Mouse (Mus musculus): ENCODE measurements around the gene Cgn. TPM values are rescaled to one million over a fixed set of nuclear protein-coding genes. Genes with fewer than 3 reads are reported as not detected.

Gene Cgn
- polyA plus RNA-seq (2014; fragmentation: Nextera tagmentation; extraction: Ambion mirVana), result 3.7 and 4.8 TPM in 2 replicates

- Histone ChIP-seq H3K9ac (ENCODE audit: low read length) (peak within 1 kb of the TSS; percentile 70), H3K4me1 (ENCODE audit: control insufficient read depth, insufficient read depth, low read length) (peaks cover 10% of the 10 kb centered on the region; the same call in 1 of the 2 replicates), H3K4me3 (ENCODE audit: low read depth, low read length) (peak within 1 kb of the TSS; percentile 43), H3K9me3 (ENCODE audit: control insufficient read depth, low read length) (no peaks in the 10 kb centered on the region), H3K27ac (replicated peaks; ENCODE audit: low read depth, low read length) (no peak within 1 kb of the TSS), H3K36me3 (ENCODE audit: control insufficient read depth, insufficient read depth, low read length) (no peaks in the 10 kb centered on the region), H3K4me2 (ENCODE audit: low read depth, severe bottlenecking) (peak within 1 kb of the TSS; percentile 93), H3K27me3 (ENCODE audit: control insufficient read depth, insufficient read depth, low read length) (no peaks in the 10 kb centered on the region)
- DNase-seq (ENCODE audit: low spot score) (peak; percentile 97), ATAC-seq (ENCODE audit: insufficient number of reproducible peaks, low FRiP score, low TSS enrichment, low read depth) (peak; percentile 91)
- under 1% methylated on average over 34 of the region's 35 CpGs for whole genome bisulfite sequencing
Observed at GRCm38 (mm10) chr3:94786367-94786835, at the start of gene Cgn. Cgn (minus strand) TSS chr3:94786492.

DNA sequence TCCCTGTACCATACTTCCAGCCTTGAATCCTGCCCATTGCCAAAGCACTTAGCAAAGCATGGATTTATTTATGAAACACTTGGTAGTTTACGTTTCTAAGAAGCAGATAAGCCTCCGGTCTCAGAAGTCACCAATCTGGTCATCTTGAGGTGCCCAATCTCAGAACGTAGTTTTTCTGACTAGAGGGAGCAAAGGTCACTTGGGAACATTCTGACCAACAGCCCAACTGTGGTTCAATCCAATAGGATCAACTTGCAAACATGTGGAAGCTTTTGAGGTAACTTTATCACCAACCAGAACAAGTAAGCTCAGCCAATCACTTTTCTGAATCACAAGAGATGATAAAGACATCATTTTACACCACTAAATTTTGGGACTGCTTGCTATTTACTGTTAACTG is 49.1 kb upstream of the Cgn start:
- Histone ChIP-seq H3K4me2 (ENCODE audit: low read depth, severe bottlenecking) (no peak overlapping the region), H3K36me3 (ENCODE audit: control insufficient read depth, insufficient read depth, low read length) (no peaks in the 10 kb centered on the region), H3K27me3 (ENCODE audit: control insufficient read depth, insufficient read depth, low read length) (no peaks in the 10 kb centered on the region), H3K9ac (ENCODE audit: low read length) (no peak overlapping the region), H3K4me3 (ENCODE audit: low read depth, low read length) (no peak overlapping the region), H3K27ac (replicated peaks; ENCODE audit: low read depth, low read length) (no peak overlapping the region), H3K9me3 (ENCODE audit: control insufficient read depth, low read length) (no peaks in the 10 kb centered on the region), H3K4me1 (ENCODE audit: control insufficient read depth, insufficient read depth, low read length) (0 out of 2 replicates have a peak, but pooled peaks cover 5% of the 10 kb centered on the region)
- WGBS, result 83% methylated on average over 3 of the region's 3 CpGs
- ATAC-seq (ENCODE audit: insufficient number of reproducible peaks, low FRiP score, low TSS enrichment, low read depth) (no peak), DNase-seq (ENCODE audit: low spot score) (no peak)

- no peaks in the 10 kb centered on the region for H3K9me3 ChIP-seq (ENCODE audit: control insufficient read depth, low read length)
- H3K4me2 ChIP-seq (ENCODE audit: low read depth, severe bottlenecking), result no peak overlapping the region
- H3K4me3 ChIP-seq (ENCODE audit: low read depth, low read length), result no peak overlapping the region
- no peaks in the 10 kb centered on the region for H3K27me3 ChIP-seq (ENCODE audit: control insufficient read depth, insufficient read depth, low read length)
- no peaks in the 10 kb centered on the region for H3K36me3 ChIP-seq (ENCODE audit: control insufficient read depth, insufficient read depth, low read length)
- H3K27ac ChIP-seq (replicated peaks; ENCODE audit: low read depth, low read length), result no peak overlapping the region
- H3K4me1 ChIP-seq (ENCODE audit: control insufficient read depth, insufficient read depth, low read length), result no peaks in the 10 kb centered on the region
- ATAC-seq (ENCODE audit: insufficient number of reproducible peaks, low FRiP score, low TSS enrichment, low read depth) (no peak), DNase-seq (ENCODE audit: low spot score) (no peak)
- no peak overlapping the region for H3K9ac ChIP-seq (ENCODE audit: low read length)
Observed at GRCm38 (mm10) chr3:94833358-94833757, 47.1 kb upstream of the Cgn start.

DNA sequence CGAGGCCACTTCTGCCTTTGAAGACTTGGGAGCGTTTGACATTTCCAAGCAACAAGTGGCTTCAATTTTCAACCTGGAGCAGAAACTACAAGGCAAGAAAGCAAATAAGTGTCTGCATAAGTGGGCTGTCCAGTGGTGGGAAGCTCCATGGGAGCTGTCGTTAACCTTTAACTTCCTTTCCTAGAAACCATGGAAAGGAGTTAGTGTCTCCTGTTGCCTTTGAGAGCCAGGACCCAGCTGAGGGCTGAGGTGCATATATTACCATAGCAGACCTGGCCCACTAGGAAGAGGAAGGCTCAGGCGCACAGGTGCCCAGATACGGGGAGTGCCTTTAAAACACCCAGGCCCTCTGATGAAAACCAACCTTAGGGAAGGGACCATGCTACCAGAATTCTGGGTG is 46.4 kb upstream of the Cgn start:
- 73% methylated on average over 5 of the region's 5 CpGs for WGBS
- H3K4me2 ChIP-seq (ENCODE audit: low read depth, severe bottlenecking), result no peak overlapping the region

GRCm38 (mm10) chr3:94832100-94832499 is 45.8 kb upstream of the Cgn start:
- no peak for ATAC-seq (ENCODE audit: insufficient number of reproducible peaks, low FRiP score, low TSS enrichment, low read depth)
- Histone ChIP-seq H3K27ac (replicated peaks; ENCODE audit: low read depth, low read length) (no peak overlapping the region), H3K4me2 (ENCODE audit: low read depth, severe bottlenecking) (no peak overlapping the region), H3K36me3 (ENCODE audit: control insufficient read depth, insufficient read depth, low read length) (no peaks in the 10 kb centered on the region), H3K4me3 (ENCODE audit: low read depth, low read length) (no peak overlapping the region), H3K9ac (ENCODE audit: low read length) (no peak overlapping the region), H3K9me3 (ENCODE audit: control insufficient read depth, low read length) (no peaks in the 10 kb centered on the region), H3K27me3 (ENCODE audit: control insufficient read depth, insufficient read depth, low read length) (no peaks in the 10 kb centered on the region), H3K4me1 (ENCODE audit: control insufficient read depth, insufficient read depth, low read length) (no peaks in the 10 kb centered on the region)
- 29% methylated on average over 9 of the region's 9 CpGs for WGBS
- DNase-seq (ENCODE audit: low spot score), result no peak

More for the DNA sequence above, 46.4 kb upstream of the Cgn start:
- H3K27ac ChIP-seq (replicated peaks; ENCODE audit: low read depth, low read length), result no peak overlapping the region
- no peaks in the 10 kb centered on the region for H3K27me3 ChIP-seq (ENCODE audit: control insufficient read depth, insufficient read depth, low read length)
- DNase-seq (ENCODE audit: low spot score), result no peak
- no peak overlapping the region for H3K9ac ChIP-seq (ENCODE audit: low read length)
- H3K4me3 ChIP-seq (ENCODE audit: low read depth, low read length), result no peak overlapping the region
- H3K9me3 ChIP-seq (ENCODE audit: control insufficient read depth, low read length), result no peaks in the 10 kb centered on the region
- H3K4me1 ChIP-seq (ENCODE audit: control insufficient read depth, insufficient read depth, low read length), result no peaks in the 10 kb centered on the region
- H3K36me3 ChIP-seq (ENCODE audit: control insufficient read depth, insufficient read depth, low read length), result no peaks in the 10 kb centered on the region
- no peak for ATAC-seq (ENCODE audit: insufficient number of reproducible peaks, low FRiP score, low TSS enrichment, low read depth)

- Histone ChIP-seq H3K4me1 (ENCODE audit: control insufficient read depth, insufficient read depth, low read length) (no peaks in the 10 kb centered on the region), H3K4me2 (ENCODE audit: low read depth, severe bottlenecking) (no peak overlapping the region), H3K9me3 (ENCODE audit: control insufficient read depth, low read length) (no peaks in the 10 kb centered on the region), H3K27ac (replicated peaks; ENCODE audit: low read depth, low read length) (no peak overlapping the region), H3K36me3 (ENCODE audit: control insufficient read depth, insufficient read depth, low read length) (no peaks in the 10 kb centered on the region), H3K27me3 (ENCODE audit: control insufficient read depth, insufficient read depth, low read length) (no peaks in the 10 kb centered on the region), H3K4me3 (ENCODE audit: low read depth, low read length) (no peak overlapping the region), H3K9ac (ENCODE audit: low read length) (no peak overlapping the region)
- no peak for ATAC-seq (ENCODE audit: insufficient number of reproducible peaks, low FRiP score, low TSS enrichment, low read depth)
- 77% methylated on average over 3 of the region's 3 CpGs for WGBS
- no peak for DNase-seq (ENCODE audit: low spot score)
Observed at GRCm38 (mm10) chr3:94824110-94824509, 37.8 kb upstream of the Cgn start.

DNA sequence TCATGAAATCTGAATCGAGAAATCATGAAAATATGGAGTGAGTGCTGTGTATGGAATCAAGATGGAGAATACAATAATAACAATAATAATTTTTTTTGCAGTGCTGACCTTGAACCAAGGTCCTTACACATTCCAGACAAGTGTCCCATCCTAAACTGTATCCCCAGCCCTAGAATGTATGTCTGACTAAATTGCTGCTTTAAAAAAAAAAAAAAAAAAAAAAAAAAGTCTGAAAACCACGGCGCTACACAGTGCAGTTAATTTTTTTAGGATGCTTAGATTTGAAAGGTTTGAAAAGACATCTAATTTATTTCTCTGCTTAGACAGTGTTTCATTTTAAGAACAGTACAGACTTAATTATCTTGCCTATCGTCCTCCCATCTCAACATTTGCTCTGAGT is 35.8 kb upstream of the Cgn start:
- Histone ChIP-seq H3K9me3 (ENCODE audit: control insufficient read depth, low read length) (no peaks in the 10 kb centered on the region), H3K4me2 (ENCODE audit: low read depth, severe bottlenecking) (peak overlapping the region; percentile 60; the same call in 1 of the 2 replicates), H3K4me1 (ENCODE audit: control insufficient read depth, insufficient read depth, low read length) (no peaks in the 10 kb centered on the region), H3K4me3 (ENCODE audit: low read depth, low read length) (no peak overlapping the region), H3K36me3 (ENCODE audit: control insufficient read depth, insufficient read depth, low read length) (no peaks in the 10 kb centered on the region), H3K27me3 (ENCODE audit: control insufficient read depth, insufficient read depth, low read length) (no peaks in the 10 kb centered on the region), H3K9ac (ENCODE audit: low read length) (no peak overlapping the region), H3K27ac (replicated peaks; ENCODE audit: low read depth, low read length) (no peak overlapping the region)
- 94% methylated on average over 4 of the region's 4 CpGs for WGBS
- DNase-seq (ENCODE audit: low spot score) (no peak), ATAC-seq (ENCODE audit: insufficient number of reproducible peaks, low FRiP score, low TSS enrichment, low read depth) (no peak)

GRCm38 (mm10) chr3:94821008-94821638 is 34.8 kb upstream of the Cgn start:
- Histone ChIP-seq H3K27ac (replicated peaks; ENCODE audit: low read depth, low read length) (peak overlapping the region; percentile 38), H3K9me3 (ENCODE audit: control insufficient read depth, low read length) (no peaks in the 10 kb centered on the region), H3K36me3 (ENCODE audit: control insufficient read depth, insufficient read depth, low read length) (no peaks in the 10 kb centered on the region), H3K27me3 (ENCODE audit: control insufficient read depth, insufficient read depth, low read length) (no peaks in the 10 kb centered on the region), H3K4me1 (ENCODE audit: control insufficient read depth, insufficient read depth, low read length) (no peaks in the 10 kb centered on the region), H3K4me2 (ENCODE audit: low read depth, severe bottlenecking) (peak overlapping the region; percentile 60), H3K9ac (ENCODE audit: low read length) (peak overlapping the region; percentile 87), H3K4me3 (ENCODE audit: low read depth, low read length) (peak overlapping the region; percentile 56)
- WGBS, result 2% methylated on average over 31 of the region's 31 CpGs
- DNase-seq (ENCODE audit: low spot score), result peak; percentile 74
- peak; percentile 70; the same call in 1 of the 2 replicates for ATAC-seq (ENCODE audit: insufficient number of reproducible peaks, low FRiP score, low TSS enrichment, low read depth)

Measured in limb, embryonic 11.5 days (tissue).